Mouse (Mus musculus) liver, postnatal 0 days (tissue): ENCODE measurements around the gene Rasgef1b.

Experiments used
- CTCF ChIP-seq: sonication (generic); IDR thresholded peaks from 2 replicates; pipeline ENCODE4 v1.5.1; 2016; ENCODE audit warnings: antibody characterized with exemption, low read depth
- EP300 ChIP-seq: IDR thresholded peaks from 2 replicates; pipeline ENCODE4 v1.6.1; 2016; ENCODE audit warnings: antibody characterized with exemption, low read depth, mild to moderate bottlenecking

DNA sequence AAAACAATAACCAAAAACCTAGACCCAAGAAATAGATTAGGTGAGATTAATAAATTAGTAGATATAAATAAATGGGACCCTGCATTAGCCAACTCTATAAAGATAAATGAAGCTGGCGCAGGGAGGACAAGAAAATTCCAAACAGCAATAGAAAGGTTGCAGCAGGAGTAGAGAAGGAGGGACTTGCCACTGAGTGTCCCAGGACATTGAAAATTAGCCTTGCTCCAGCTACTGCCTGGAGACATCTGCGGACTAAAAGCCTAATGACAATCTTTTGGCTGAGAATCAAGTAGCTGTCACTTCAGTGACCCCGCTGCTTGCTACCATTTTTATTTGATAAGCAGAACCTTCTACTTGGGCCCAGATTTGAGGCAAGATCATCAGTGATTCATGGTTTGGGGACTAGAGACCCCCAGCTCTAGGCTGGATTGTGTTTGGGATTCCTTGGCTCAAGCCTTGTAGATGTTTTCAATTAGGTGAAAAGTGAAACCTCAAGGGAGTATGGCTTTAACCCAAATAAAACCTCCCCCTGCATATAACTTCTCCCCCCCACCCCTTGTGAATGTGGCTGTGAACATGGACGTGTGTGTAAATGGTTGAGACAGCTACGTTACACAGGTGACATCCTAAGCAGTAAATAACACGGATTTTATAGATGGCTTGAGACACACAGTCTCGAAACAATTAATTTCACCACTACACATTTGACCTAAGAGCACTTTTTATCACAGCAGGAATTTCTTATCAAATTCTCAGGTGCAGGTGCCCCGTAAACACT lies 554.1 kb downstream of the Rasgef1b start:
- TF ChIP-seq CTCF, result no peak
- no peak for TF ChIP-seq EP300
